Mouse (Mus musculus) kidney, adult 11 months (tissue): ENCODE results near the gene Gm5624.
"Not testable (repeated sequence)": the region's sequence is repeated elsewhere in the genome, so short reads cannot be mapped to it uniquely, and the experiment has no call there.

Source experiments
- DNase-seq: peaks from one replicate; pipeline ENCODE4 v3.0.0; 2022

Gm5624 gene

GRCm38 (mm10) chr14:44627737-44628136 is at the start of gene Gm5624:
Gene Gm5624, minus strand, starts transcription at chr14:44627938.
- DNase-seq = not testable (repeated sequence)

- not testable (repeated sequence) for DNase-seq
Observed at GRCm38 (mm10) chr14:44591765-44592164, 36.0 kb downstream of the Gm5624 start.

GRCm38 (mm10) chr14:44582853-44583252 is 44.9 kb downstream of the Gm5624 start, which contains the start of gene Gm8247:
Gene Gm8247, plus strand, starts transcription at chr14:44583153.
- not testable (repeated sequence) for DNase-seq

GRCm38 (mm10) chr14:44547961-44548360 is 79.8 kb downstream of the Gm5624 start:
- not testable (repeated sequence) for DNase-seq

- DNase-seq = not testable (repeated sequence)
Observed at GRCm38 (mm10) chr14:44517976-44518375, 109.8 kb downstream of the Gm5624 start, which contains the start of gene Gm17093. Gene Gm17093, plus strand, starts transcription at chr14:44518276.
